Mouse (Mus musculus): ENCODE results near the gene Dlat. TPM values are rescaled to one million over a fixed set of nuclear protein-coding genes. Genes with fewer than 3 reads are reported as not detected.

Gene Dlat
- polyA plus RNA-seq, 1 experiment from 2014 or later = 42.5 TPM

Other genes starting within 250 kb of the Dlat start
- gene Plet1, start 165.3 kb downstream of the Dlat start, polyA plus RNA-seq (2015; fragmentation: Nextera tagmentation; extraction: Ambion mirVana) = 1.6 TPM in 2 replicates
- gene Pts, start 131.1 kb downstream of the Dlat start, polyA plus RNA-seq (2015; fragmentation: Nextera tagmentation; extraction: Ambion mirVana) = 70.4 and 71.2 TPM in 2 replicates
- gene Il18, start 105.0 kb downstream of the Dlat start, polyA plus RNA-seq (2015; fragmentation: Nextera tagmentation; extraction: Ambion mirVana) = 5.6 and 6.5 TPM in 2 replicates
- gene Bco2, start 104.6 kb downstream of the Dlat start, polyA plus RNA-seq (2015; fragmentation: Nextera tagmentation; extraction: Ambion mirVana) = 0.13 and 0.20 TPM in 2 replicates
- gene Tex12, start 98.5 kb downstream of the Dlat start, polyA plus RNA-seq (2015; fragmentation: Nextera tagmentation; extraction: Ambion mirVana) = not detected in 2 replicates
- 305 and 310 TPM in 2 replicates for gene Sdhd, start 56.0 kb downstream of the Dlat start, polyA plus RNA-seq (2015; fragmentation: Nextera tagmentation; extraction: Ambion mirVana)
- 176 and 188 TPM in 2 replicates for gene Timm8b, start 55.9 kb downstream of the Dlat start, polyA plus RNA-seq (2015; fragmentation: Nextera tagmentation; extraction: Ambion mirVana)
- gene Pih1d2, start 42.5 kb downstream of the Dlat start, polyA plus RNA-seq (2015; fragmentation: Nextera tagmentation; extraction: Ambion mirVana) = 5.5 and 7.1 TPM in 2 replicates
- gene Nkapd1, start 42.3 kb downstream of the Dlat start, polyA plus RNA-seq (2015; fragmentation: Nextera tagmentation; extraction: Ambion mirVana) = 19.1 and 21.6 TPM in 2 replicates
- gene Dixdc1, start 79.7 kb upstream of the Dlat start, polyA plus RNA-seq (2015; fragmentation: Nextera tagmentation; extraction: Ambion mirVana) = 7.4 and 7.8 TPM in 2 replicates
- 13.2 and 16.2 TPM in 2 replicates for gene 2310030G06Rik, start 86.8 kb upstream of the Dlat start, polyA plus RNA-seq (2015; fragmentation: Nextera tagmentation; extraction: Ambion mirVana)
- gene Cryab, start 91.5 kb upstream of the Dlat start, polyA plus RNA-seq (2015; fragmentation: Nextera tagmentation; extraction: Ambion mirVana) = 111 and 131 TPM in 2 replicates
- gene Hspb2, start 92.6 kb upstream of the Dlat start, polyA plus RNA-seq (2015; fragmentation: Nextera tagmentation; extraction: Ambion mirVana) = 14.5 and 16.4 TPM in 2 replicates
- gene Fdxacb1, start 108.5 kb upstream of the Dlat start, polyA plus RNA-seq (2015; fragmentation: Nextera tagmentation; extraction: Ambion mirVana) = 11.3 and 12.2 TPM in 2 replicates
- gene Alg9, start 115.2 kb upstream of the Dlat start, polyA plus RNA-seq (2015; fragmentation: Nextera tagmentation; extraction: Ambion mirVana) = 38.9 and 39.5 TPM in 2 replicates
- gene 1110032A03Rik, start 115.7 kb upstream of the Dlat start, polyA plus RNA-seq (2015; fragmentation: Nextera tagmentation; extraction: Ambion mirVana) = 31.7 and 35.8 TPM in 2 replicates
- 62.1 and 66.1 TPM in 2 replicates for gene Ppp2r1b, start 185.5 kb upstream of the Dlat start, polyA plus RNA-seq (2015; fragmentation: Nextera tagmentation; extraction: Ambion mirVana)